Mouse (Mus musculus) central nervous system, embryonic 11.5 days (tissue): ENCODE data around the gene Supt4a. TPM values are rescaled to one million over a fixed set of nuclear protein-coding genes. Genes with fewer than 3 reads are reported as not detected.

Source experiments
- polyA plus RNA-seq: library from polyadenylated mRNA; depleted of rRNA; stranded (reverse); fragments of >200 nt; gene quantifications from 2 replicates; pipeline ENCODE4 v1.2.3, GENCODE M21; 2012; rRNA removed

The Supt4a gene
- 113 and 163 TPM in 2 replicates for polyA plus RNA-seq

GRCm38 (mm10) chr11:87737175-87737740 lies at the start of gene Supt4a:
Supt4a (plus strand) TSS chr11:87737552.

DNA sequence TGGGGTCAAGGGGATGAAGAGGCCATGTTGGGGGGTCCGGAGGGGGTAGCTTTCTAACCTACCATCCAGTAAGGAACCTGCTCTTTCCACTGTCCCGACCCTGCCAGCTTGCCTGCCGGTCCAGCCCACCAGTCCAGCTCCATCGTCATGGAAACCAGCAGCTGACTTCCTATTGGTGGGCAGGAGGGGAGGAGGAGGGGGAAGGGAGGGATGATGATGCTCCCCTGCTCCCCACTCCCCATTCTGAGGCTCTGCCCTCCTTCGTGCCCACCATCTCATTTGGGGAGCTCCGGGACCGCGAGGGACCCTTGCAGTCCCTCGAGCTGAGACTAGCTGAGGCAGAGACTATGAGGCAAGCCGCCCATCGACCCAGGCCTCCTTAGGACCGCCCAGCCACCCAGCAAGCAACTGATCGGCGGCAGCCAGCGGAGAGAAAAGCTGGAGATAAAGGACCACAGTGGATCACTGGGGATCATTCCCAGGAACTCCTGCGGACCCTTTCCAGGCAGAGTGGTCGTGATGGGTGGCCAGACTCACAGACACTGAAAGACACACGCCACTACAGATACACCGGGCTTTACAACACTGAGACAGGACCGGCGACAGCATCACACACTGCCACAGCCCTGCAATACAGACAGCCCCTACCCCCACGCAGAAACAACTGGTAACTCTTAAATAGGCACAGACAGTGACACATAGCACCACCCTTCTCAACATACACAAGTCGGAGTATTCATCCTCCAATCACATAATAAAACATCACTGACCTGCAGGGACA lies 23.1 kb downstream of the Supt4a start, which contains the start of gene Tspoap1:
Gene Tspoap1 (plus strand): TSS at position 241 of the 781 bp plus-strand sequence.

Other genes starting within 250 kb of the Supt4a start
- not detected in 2 replicates for gene Gm11492, start 170.9 kb upstream of the Supt4a start, polyA plus RNA-seq
- gene Sept4, start 168.6 kb upstream of the Supt4a start, polyA plus RNA-seq = 11.0 and 14.8 TPM in 2 replicates
- gene Mtmr4, start 145.4 kb upstream of the Supt4a start, polyA plus RNA-seq = 47.7 and 54.7 TPM in 2 replicates
- gene Hsf5, start 120.4 kb upstream of the Supt4a start, polyA plus RNA-seq = 0.12 and 0.26 TPM in 2 replicates
- gene Rnf43, start 74.8 kb upstream of the Supt4a start, polyA plus RNA-seq = 1.8 and 3.5 TPM in 2 replicates
- 27.5 and 56.0 TPM in 2 replicates for gene Tspoap1, start 23.0 kb downstream of the Supt4a start, polyA plus RNA-seq
- gene Mpo, start 56.0 kb downstream of the Supt4a start, polyA plus RNA-seq = 4.9 and 5.0 TPM in 2 replicates
- gene Lpo, start 90.7 kb downstream of the Supt4a start, polyA plus RNA-seq = 0.26 and 0.28 TPM in 2 replicates
- gene Mks1, start 115.7 kb downstream of the Supt4a start, polyA plus RNA-seq = 24.2 and 24.6 TPM in 2 replicates
- 0.35 and 0.50 TPM in 2 replicates for gene Epx, start 138.0 kb downstream of the Supt4a start, polyA plus RNA-seq
- not detected in 2 replicates for gene Olfr462, start 154.7 kb downstream of the Supt4a start, polyA plus RNA-seq
- gene Olfr463, start 159.8 kb downstream of the Supt4a start, polyA plus RNA-seq = not detected in 2 replicates
- 0.02 TPM in 1 of 2 replicates, not detected in the other for gene Olfr464, start 183.4 kb downstream of the Supt4a start, polyA plus RNA-seq
- gene Dynll2, start 250.0 kb downstream of the Supt4a start, polyA plus RNA-seq = 143 and 238 TPM in 2 replicates